Mouse (Mus musculus) lung, postnatal 25 days (tissue): ENCODE measurements around the gene BC016579.
A peak's percentile ranks its signal among the peaks of the same experiment; 100 is the strongest.

ENCODE experiments used
- DNase-seq: peaks from one replicate; pipeline ENCODE4 v3.0.0; 2022; ENCODE audit warnings: low spot score

The BC016579 gene

DNA sequence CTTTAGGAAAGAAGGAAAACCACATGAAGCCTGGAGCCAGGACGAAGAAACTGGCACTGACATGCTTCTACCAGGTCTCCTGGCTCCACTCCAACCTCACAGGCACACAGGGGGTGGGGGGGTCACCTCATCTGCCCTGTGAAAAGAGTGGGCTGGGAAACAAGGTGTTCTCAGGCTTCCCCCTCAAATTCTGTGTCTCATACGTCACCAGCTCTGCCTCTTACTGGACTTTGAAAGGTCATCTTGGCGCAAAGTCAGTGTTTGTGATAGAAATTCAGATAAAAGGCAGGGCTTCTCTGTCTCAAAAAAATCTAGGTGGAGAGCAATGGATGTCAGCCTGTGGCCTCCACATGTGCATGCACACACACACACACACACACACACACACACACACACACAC lies 12.6 kb downstream of the BC016579 start:
- DNase-seq: no peak

DNA sequence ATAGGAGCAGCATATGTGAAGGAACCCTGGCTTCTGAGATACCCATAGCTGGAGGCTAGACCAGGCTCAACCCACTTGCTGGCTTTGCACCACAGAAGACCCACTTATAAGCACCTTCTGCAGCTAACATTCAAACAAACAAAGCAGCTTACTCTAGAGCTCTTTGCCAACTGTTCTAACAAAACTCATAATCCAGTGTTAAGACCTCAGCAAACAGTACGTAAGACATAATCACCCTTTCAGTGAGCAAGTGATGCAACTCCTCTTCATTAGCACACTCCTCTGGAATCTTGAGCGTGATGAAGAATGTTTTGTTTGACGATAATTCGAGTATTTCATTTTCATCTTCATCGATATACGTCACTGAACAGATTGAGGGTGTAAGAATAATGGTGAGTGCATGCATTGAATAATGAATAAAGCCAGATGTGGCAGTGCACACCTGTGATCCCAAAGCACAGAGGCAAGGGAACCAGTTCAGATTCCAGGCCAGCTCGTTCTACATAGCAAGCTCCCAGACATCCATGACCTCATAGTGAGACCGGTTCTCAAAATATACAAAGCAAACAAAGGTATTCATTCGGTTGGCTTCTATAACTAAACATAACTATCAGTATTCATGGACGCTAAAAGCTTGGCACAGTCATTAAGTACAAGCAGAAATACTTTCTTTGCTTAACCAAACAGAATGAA lies 13.7 kb downstream of the BC016579 start:
- no peak for DNase-seq

DNA sequence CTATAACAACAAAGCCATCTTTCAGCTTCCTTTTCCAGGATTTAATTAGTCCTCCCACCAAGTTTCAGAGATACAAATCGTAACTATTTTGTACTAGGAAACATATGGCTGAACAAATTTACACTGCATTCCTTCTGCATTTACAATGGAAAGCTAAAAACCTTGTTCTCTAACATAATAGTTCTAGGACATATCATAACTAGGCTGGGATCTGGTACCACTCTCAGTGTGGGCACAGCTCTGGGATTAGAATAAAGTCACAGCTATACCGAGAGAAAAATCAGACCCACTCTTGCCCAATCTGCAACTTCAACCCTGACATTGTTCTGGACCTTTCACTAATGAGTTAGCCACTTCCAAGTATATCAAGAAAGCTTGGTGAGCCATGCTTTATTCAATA lies 18.0 kb downstream of the BC016579 start:
- DNase-seq: no peak

DNA sequence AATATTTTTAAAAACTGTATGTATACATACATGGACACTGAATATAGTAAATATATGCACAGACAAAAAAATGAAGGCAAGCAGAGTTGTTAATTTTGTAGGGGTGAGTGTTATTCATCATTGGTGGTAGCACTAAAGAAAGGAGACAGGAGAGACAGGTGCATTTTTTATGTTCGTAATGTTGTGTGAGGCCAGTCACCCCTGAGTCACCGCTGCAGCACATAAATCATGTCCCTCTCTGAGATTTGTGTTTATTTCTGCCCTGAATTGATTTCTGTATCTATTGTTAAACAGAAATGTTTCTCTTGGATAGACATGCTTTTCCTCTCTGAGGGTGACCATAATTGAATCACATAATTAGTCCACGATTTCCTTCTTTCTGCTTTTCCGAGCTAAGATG lies 21.4 kb downstream of the BC016579 start:
- no peak for DNase-seq

DNA sequence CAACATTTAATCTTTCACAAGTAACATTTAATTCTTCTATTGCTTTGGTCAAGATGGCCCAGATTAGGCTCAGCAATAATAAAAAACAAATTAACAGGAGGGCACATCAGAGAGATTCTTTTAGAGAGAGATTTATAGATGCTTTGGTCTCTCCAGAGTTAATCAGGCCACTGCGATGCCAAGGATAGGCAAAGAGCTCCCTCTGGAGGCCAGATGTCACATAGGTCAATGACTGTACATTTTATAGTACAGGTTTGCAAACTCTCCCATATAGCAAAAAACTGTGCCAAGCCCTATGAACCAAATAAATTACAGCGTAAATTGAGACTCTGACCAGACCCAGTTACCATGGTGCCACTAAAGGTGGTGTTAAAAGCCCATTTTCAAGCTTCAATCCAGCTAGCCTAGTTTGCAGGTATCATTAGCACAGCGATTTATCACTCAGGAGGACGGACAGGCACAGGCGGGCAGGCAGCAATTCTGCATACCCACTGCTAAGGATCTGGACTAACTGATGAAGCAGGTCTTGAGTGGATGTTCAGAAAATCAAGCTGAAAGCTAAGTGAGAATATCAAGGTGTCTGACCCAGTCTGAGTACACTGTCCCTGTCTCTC lies 23.4 kb downstream of the BC016579 start:
- DNase-seq: peak; percentile 71

DNA sequence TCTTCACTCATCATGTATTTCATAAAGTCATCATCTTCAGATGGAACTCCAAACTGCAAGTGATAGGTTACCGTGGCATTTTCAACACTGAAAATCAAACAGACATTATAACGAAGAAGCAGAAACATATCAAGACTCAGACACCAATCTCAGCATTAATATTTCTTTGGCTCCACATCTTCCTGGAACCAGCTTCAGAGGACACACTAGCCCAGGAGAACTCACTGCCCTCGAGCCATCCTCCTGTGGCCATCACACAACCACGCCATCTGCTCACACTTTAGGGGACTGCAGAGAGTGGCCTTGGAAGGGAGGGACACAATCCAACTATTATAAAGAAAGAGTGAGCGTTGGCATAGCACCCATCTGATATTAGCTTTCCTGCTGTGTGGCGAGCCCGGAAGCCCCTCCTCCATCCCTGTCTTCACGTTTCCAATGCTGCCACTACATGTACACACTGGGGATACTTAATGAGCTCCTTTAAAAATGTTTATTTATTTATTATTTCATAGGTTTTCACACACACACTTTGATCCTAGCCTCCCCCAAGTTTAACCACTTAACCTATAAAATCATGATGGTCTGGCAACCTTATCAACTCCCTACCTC lies 24.3 kb downstream of the BC016579 start:
- DNase-seq: no peak

DNA sequence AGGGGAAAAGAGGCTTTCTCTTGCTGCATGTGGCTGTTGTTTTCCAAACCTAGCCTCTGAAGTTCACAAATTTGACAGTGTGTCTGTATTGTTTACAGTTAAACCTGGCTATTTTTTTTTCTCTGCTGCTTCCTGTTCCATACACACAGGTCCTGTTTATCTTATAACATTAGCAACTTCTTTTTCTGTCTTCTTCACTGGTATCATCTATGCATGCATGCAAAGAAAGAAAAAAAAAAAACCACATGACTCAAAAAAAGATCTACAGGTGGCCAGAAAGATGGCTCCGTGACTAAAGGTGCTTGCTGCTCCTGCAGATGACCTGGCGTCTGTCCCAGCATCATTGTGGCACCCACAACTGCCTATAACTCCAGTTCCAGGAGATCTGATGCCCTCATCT lies 28.5 kb downstream of the BC016579 start:
- DNase-seq: no peak

DNA sequence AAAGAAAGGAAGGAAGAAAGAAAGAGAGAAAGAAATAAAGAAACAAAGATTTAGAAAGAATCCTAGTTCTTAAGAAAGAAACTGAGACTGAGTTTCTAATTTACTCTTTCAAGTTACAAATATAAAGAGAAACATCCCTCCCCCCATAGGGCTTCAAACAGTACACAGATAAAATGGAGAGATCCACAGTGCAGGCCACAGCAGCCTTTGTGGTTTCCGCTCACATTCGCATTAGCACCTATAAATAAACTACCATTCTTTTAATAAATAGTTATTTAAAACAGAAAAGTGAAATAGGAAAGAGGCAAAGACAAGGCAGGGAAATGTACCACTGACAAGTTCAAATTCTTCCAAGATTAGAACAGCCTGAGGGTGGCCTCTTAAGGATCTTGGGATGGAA lies 29.1 kb downstream of the BC016579 start:
- DNase-seq: no peak

DNA sequence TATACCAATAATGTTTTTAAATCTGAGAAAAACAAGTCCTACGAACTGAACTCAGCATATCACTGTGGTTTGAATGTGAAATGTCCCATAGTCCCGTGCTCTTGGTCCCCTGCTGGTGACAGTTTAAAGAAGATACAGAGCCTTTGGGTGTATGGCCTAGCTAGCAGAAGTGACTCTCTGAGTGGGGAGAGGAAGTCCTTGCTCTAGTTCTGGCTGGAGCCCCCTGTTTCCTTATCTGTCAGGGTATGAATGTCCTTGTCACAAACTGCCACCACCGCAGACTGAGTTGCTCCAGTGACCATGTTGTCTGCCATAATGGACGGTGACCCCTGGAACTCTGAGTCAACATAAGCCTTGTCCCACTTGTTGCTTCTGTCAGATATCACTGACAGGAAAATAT lies 30.6 kb downstream of the BC016579 start:
- no peak for DNase-seq

DNA sequence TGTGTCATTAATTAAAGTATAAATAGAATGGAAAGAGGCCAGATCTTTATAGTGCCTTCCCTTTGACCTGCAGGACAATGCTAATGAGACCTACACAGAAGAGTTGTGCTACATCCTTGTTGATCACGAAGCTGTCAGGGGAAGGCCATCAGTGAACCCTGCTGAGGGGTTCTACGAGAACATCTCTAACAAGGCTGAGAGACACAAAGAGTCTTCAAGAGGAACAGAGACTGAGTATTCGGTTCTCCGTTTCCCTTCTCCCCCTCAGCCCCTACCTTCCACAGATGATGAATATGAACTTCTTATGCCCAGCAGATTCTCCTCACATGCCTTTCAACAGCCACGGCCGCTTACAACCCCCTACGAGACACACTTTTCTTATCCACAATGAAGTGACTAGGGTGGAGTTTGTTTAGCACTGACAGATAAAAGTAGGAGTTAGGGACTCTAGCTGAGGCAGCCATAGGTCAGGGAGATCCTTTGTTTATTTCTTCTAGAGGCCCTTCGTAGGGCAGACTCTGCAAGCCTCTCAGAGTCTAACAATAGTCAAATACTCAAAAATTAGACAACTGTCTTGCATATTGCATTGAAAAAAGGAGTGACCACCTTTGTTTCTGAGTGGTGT lies 34.0 kb downstream of the BC016579 start:
- no peak for DNase-seq

DNA sequence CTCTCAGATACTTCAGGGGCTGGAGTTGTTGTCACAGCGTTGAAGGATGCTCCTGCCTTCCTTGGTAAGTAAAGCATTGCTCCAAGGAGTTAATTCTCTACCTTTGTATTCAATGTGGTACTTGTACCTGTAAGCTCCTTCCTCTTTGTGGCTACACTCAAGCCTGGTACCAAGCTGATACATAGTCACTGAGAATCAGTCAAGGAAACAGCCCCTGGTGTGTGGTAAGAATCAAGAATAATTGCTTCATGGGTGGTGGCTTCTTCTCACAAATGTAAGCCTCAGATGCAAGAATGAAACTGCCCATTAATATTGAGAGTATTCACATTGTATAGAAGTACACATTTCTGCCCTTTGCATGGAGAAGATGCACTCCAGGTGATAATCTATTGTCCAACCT lies 37.9 kb downstream of the BC016579 start:
- DNase-seq: no peak

DNA sequence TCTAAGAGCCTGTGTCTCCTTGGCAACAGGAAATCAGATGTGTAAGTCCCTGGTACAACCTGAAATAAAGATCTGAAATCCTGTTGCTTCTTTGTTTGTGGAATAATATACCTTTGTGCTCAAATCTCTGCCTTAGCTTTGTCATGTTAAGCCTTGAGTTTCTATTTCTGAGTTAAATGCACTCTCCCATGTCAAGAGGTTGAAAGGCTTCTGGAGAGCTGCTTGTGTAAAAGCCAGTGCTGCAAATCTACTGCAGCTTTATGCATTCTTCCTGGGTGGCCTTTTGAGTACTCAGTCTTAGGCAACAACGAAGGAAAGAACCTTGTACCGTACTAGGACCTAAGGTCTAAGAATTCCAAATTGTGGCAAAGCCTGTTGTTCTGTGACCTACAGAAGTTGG lies 40.6 kb downstream of the BC016579 start:
- DNase-seq: no peak

DNA sequence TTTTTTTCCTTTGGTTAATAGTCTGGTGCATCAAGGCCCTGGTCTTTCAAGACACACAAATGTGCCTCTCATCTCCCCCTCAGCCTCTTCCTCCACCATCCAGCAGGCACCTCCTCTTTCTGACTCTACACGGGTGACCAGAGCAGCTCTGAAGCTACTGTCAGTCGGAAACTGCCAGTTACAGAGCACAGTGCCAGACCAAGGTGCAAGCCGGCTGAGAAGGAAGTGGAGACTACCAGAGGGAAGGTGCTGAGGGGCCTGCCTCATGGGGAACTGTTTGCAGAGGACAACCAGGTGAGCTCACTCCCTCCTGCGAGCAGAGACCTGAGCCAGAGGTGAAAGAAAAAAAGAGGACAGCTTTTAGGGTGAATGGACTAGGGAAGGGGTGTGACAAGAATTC lies 43.6 kb downstream of the BC016579 start, which contains the start of gene Gcsam:
Gene Gcsam (plus strand): TSS at position 114 of the 400 bp plus-strand sequence.
- DNase-seq: no peak

DNA sequence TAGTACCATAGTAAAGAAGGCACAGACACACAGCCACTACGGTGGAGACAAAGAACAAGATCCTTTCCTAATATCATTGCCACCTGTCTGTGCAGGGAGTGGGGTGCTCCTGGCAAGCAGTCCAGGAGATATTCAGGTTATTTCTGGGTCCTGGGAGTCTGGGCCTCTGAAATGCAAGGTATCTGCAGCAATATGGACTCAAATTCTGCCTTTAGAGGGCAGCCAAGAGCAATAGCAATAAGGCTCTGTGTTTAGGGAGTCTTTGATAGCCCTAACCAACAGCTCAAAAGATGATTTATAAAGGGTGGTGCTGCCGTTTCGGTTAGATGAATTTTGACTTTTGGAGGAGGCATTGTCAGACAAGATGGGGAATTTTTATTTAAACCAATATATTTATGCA lies 44.6 kb downstream of the BC016579 start:
- peak; percentile 41 for DNase-seq

DNA sequence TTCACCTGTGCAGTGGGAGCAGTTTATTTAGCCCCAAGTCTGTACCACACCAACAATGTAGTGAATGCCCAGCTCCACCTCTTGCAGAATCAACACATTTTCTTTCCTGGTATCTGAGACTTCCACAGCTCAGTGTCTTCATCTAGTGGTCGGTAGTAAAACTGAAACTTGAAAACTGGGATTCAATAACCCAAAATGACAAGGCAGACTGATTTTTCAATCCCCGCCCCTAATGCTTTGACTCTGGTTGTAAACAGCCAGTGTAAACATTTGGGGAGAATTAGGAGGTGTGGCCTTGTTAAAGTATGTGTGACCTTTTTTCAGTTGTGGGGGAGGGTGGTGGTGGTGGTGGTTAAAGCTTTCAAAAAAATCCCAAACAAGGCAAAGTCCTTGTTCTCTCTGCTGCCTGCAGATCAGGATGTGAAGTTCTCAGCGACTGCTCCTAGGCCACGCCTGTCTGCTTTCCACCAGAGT lies 45.4 kb downstream of the BC016579 start:
- DNase-seq: peak; percentile 34

DNA sequence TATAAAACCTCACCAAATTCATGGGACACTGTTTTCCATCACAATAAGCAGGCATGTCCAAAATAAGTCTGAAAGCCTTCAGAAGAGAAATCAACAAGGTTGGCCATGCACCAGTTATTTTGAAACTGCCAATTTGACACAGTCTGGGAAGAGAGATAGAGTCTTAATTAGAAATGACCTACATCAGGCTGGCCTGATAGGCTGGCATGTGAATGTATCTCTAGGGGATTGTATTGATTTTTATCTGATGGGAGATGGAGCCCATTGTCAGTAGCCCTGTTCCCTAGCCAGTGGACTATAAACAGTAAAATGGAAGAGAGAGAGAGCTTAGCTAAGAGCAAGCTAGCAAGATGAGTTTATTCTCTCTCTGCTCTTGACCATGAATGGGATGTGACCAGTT lies 58.4 kb downstream of the BC016579 start:
- no peak for DNase-seq

DNA sequence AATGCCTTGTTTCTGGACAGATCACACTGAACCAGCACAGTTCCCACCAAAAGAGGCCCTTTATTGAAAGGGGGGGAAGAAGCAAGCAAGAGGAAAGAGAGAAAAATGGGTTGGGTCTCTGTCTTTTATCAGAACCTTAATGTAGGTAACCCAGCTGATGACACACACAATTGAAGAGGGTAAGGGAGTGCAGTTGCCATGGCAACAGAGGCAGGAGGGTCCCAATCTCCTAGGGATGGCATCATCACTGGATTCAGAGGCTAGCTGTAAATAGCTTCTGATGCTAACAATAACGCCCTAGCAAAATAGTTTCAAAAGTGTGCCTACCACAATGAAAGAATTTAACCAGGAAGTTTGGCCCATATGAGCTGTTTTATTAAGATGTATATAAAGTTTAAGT lies 60.2 kb downstream of the BC016579 start:
- DNase-seq: no peak

DNA sequence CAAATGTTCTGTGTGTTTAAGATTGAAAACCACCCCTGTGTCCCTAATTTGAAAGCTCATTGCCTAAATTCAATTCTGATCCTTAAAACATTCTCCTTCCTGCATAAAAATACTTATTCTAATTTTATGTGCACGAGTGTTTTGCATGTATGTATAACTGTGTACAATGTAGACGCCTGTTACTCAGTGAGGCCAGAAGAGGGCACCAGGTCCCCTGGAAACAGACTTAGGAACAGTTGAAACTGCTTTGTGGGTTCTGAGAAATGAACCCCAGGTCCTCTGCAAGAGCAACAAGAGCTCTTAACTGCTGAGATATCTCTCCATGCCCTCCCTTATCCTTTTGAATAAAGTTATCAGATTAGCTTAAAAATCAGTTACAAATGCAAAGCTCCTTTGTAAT lies 71.4 kb downstream of the BC016579 start:
- no peak for DNase-seq

DNA sequence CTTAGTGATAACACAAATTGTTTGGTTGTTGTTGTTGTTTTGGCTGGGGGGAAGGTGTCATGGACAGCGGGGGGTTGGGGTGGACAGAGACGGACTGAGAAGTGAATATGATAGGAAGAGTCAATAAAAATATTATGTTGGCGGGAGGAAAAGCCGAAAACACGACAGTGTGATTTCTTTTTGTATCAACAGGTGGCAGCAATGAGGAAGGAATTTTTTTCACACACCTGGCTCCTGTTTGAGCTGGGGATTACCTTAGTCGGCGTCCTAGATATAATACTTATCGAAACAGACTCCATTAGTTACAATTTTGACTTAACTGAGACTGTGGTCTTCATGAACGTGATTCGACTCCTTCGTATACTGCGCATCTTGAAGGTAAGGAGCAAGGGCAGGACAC lies 74.0 kb downstream of the BC016579 start:
- DNase-seq: no peak
